Mouse (Mus musculus): ENCODE results near the gene Adck2.
A peak's percentile ranks its signal among the peaks of the same experiment; 100 is the strongest.

Adck2 gene

GRCm38 (mm10) chr6:39573791-39574554 is at the start of gene Adck2:
Gene Adck2 (plus strand): TSS chr6:39573873.
- peak; percentile 76 for DNase-seq (ENCODE audit: extremely low read depth, low read depth)

- DNase-seq (ENCODE audit: extremely low read depth, low read depth), result no peak
These were observed 46.9 kb upstream of the Adck2 start for GRCm38 (mm10) chr6:39526797-39527196.

- no peak for DNase-seq (ENCODE audit: extremely low read depth, low read depth)
These were observed 46.3 kb upstream of the Adck2 start for GRCm38 (mm10) chr6:39527337-39527784.

- DNase-seq (ENCODE audit: extremely low read depth, low read depth), result no peak
These were observed 45.9 kb upstream of the Adck2 start for GRCm38 (mm10) chr6:39527811-39528210.

DNA sequence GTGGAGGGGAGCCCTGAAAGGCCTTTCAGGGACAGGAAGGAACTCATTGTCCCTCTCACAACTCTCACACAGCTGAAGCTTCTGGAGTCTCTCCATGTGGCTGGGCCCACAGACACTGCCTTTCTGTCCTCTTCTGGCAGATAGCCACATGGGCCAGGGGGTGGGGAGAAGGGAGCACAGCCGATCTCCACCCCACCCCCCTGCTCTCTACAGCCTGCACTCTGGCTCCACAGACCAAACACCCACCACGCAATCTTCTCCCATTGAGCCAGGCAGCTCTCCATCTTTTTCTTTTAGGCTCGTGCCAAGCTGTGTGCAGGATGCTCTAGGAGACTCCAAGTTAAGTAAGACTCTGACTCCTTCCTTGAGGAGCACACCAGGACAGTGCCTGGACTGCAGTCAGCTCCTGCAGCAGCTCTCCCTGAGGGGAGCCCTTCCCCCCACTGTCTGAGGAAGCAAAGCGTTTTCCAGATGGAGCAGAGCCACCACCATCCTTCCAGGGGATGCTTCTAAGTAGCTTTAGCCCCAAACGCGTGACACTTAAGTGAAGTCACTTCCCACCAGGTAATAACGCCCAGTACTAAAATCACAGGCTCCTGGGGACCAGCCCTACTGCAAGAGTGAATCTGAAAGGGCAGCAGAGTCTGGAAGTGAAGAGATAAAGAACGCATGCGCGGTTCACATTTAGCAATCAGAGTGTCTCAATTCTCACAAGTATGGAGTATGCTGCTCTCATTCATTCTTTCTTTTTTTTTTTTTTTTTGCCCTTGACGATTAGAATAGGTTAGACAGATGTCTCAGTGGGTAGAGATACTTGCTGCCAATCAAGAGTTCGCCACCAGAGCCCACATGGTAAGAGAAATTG is 44.8 kb upstream of the Adck2 start:
- DNase-seq (ENCODE audit: extremely low read depth, low read depth), result no peak

GRCm38 (mm10) chr6:39534944-39535343 is 38.7 kb upstream of the Adck2 start:
- no peak for DNase-seq (ENCODE audit: extremely low read depth, low read depth)

DNA sequence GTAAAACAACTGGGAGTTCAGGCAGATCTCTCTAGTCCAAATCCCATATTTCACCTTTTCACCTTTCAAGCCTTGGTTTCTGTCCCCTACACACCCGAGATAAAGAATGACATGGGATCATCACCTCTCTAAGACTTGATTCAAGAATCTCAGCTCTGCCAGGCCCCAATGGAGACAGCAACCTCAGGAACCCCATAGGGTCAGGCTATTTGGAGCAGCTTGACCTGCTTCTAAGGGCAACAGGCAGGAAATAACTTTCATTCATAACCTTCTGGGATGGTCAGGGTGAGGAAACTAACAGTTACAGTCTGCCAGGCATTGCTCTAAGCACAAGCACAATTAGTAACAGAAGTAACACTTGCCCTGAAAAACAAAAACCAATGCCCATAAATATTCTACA is 37.1 kb upstream of the Adck2 start:
- DNase-seq (ENCODE audit: extremely low read depth, low read depth), result no peak

DNA sequence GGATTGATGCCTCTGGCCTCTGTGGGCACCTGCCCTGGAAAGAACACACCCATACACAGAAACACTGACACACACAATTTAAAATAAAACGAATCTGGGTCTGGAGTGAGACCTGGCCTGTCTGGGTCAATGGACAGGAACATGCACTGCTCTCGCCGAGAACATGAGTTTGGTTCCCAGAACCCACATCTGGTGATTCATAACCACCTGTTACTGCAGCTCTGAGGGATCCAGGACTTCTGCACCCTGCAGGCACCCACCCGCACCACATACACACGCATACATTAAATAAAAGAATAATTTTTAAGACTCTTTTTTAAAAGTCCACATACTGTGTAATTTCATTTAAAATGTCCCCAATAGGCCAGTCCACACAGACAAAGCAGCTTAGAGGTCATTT is 36.4 kb upstream of the Adck2 start:
- DNase-seq (ENCODE audit: extremely low read depth, low read depth), result no peak

DNA sequence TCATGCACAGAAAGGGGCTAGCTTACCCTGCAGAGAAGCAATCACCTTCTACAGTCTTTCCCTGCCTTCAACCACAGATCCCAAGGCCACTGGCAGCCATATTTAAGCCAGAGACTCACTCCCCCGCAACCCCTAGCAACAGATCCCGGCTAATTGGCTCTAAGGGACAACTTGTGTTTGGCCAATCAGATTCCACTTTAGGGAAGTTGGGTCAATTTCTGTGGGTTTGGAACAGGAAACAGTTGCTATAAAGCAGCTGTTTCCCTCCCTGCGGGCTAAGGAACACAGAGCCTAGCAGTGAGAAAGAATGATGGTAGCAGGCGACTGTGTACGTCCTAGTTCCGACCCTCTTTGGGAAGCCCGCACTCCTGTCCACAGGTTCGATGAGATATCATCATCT is 35.4 kb upstream of the Adck2 start:
- DNase-seq (ENCODE audit: extremely low read depth, low read depth), result no peak

GRCm38 (mm10) chr6:39539679-39540155 is 34.0 kb upstream of the Adck2 start:
- no peak for DNase-seq (ENCODE audit: extremely low read depth, low read depth)

DNA sequence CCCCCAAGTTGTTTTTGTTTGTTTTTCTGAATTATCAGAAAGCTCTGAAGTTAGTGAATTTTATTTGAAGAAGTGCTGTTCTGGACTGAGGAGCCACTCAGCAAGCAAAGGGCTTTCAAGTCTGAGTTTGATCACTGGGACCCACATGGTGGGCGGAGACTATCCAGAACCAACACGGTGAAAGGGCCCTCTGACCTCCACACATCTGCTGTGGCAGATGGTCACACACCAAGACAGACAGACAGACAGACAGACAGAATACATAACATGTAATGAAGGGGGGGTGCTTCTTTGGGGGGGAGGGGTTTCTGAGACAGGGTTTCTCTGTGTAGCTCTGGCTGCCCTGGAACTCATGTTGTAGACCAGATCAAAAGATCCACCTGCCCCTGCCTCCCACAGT is 33.1 kb upstream of the Adck2 start:
- DNase-seq (ENCODE audit: extremely low read depth, low read depth), result no peak

GRCm38 (mm10) chr6:39542631-39543597 is 30.8 kb upstream of the Adck2 start:
- DNase-seq (ENCODE audit: extremely low read depth, low read depth), result no peak

GRCm38 (mm10) chr6:39543769-39544420 is 29.8 kb upstream of the Adck2 start:
- DNase-seq (ENCODE audit: extremely low read depth, low read depth), result no peak

- no peak for DNase-seq (ENCODE audit: extremely low read depth, low read depth)
These were observed 28.2 kb upstream of the Adck2 start for GRCm38 (mm10) chr6:39545474-39545873.

- no peak for DNase-seq (ENCODE audit: extremely low read depth, low read depth)
These were observed 25.6 kb upstream of the Adck2 start for GRCm38 (mm10) chr6:39548030-39548429.

GRCm38 (mm10) chr6:39551981-39552636 is 21.6 kb upstream of the Adck2 start:
- DNase-seq (ENCODE audit: extremely low read depth, low read depth), result no peak

DNA sequence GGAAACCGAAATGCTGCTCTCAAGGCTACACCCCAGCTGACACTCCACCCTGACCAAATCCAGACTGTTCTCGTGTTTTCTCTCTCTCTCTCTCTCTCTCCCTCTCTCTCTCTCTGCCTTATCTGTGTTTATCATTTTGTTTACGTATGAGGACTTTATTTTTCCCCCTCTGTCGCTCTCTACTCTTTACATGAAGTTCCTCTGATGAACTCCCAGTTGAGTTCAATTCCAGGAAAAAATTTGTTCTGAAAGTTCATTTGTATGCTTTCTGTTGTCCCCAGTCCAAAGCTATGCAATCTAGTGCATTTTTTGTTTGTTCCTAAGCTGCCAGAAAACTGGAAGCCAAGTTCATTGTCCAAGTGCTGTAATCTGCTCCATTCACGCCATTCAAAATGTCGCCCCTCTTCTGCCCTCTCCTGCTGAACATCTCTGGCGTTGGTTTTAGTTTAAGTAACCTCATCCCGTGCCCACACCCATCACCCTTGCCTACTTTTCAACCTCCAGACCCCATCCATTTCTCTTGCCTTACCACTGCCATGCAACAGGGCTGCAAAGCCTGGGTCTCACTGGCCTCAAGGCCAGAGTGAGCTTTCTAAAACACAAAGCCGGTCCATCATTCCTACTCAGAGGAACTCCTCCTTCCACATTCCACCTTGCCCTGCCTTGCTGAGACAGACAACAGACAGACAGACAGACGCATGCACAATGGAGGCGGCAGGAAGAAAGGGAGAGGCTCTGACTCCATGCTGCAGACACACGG is 18.6 kb upstream of the Adck2 start:
- no peak for DNase-seq (ENCODE audit: extremely low read depth, low read depth)

- no peak for DNase-seq (ENCODE audit: extremely low read depth, low read depth)
These were observed 18.1 kb upstream of the Adck2 start for GRCm38 (mm10) chr6:39555648-39555945.

DNA sequence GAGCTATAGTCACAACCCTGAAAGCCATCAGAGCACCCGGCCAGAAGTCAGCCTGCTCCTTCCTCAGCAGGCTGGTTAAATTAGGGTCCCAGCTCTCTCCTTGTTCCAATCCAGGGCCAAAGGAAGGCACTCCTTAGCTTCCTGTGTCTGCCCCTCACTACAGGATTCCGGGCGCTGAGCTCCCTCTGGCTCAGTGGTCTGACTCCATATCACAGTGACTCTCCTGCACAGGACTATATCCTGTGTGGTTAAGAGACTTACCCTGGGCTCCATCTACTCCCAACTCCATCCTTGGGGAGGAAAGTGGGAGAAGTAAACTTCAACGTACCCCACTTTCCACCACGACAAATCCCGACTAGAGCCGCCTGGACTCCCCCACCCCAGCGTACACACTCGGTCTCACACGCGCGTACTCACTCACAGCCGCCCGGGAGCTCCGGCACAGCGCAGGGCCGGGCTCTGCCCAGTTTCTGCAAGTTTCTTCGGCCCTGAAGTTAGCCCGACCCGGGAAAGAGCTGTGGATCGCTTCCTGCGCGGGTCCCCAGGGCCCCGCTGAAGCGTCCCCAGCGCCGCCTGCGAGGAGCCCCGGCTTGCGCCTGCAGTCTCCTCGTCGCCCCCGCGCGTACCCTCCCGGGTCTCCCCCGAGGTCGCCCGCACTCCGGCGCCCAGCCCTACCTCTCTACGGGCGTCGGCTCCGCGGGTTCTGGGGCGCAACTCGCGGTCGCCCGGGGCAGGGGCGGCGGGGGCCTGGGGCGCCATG is 16.6 kb upstream of the Adck2 start:
- DNase-seq (ENCODE audit: extremely low read depth, low read depth), result no peak
